Mouse (Mus musculus) myocyte (in vitro differentiated cells): ENCODE data around the gene Fam131c. TPM values are rescaled to one million over a fixed set of nuclear protein-coding genes. Genes with fewer than 3 reads are reported as not detected.

ENCODE experiments used
- H3K27me3 ChIP-seq: one replicate; pipeline ENCODE4 v1.6.1; 2011; ENCODE audit not compliant: control insufficient read depth, insufficient read depth, insufficient read length
- H3K36me3 ChIP-seq: one replicate; pipeline ENCODE4 v1.6.1; 2011; ENCODE audit not compliant: control insufficient read depth, insufficient read depth
- H3K4me2 ChIP-seq: one replicate; pipeline ENCODE4 v1.6.1; 2011; ENCODE audit warnings: low read depth, control low read depth
- H3K4me3 ChIP-seq: one replicate; pipeline ENCODE4 v1.5.1; 2011; ENCODE audit warnings: mild to moderate bottlenecking, control low read depth, moderate library complexity
- H3K79me2 ChIP-seq: one replicate; pipeline ENCODE4 v1.6.1; 2011; ENCODE audit not compliant: control insufficient read depth, insufficient read depth
- H3ac ChIP-seq: one replicate; pipeline ENCODE4 v1.6.1; 2011; ENCODE audit not compliant: control insufficient read depth, insufficient read length
- CEBPB ChIP-seq: IDR thresholded peaks from 2 replicates; pipeline ENCODE4 v1.6.1; 2011; ENCODE audit warnings: mild to moderate bottlenecking, moderate library complexity; ENCODE audit not compliant: poor library complexity, insufficient read depth, severe bottlenecking
- E2F4 ChIP-seq: IDR thresholded peaks from one replicate; pipeline ENCODE4 v1.6.1; 2011; ENCODE audit warnings: mild to moderate bottlenecking, control low read depth, moderate library complexity; ENCODE audit not compliant: insufficient read depth
- MAX ChIP-seq: IDR thresholded peaks from one replicate; pipeline ENCODE4 v1.6.1; 2011; ENCODE audit warnings: low read depth, mild to moderate bottlenecking, control low read depth
- MYOD1 ChIP-seq, 3 experiments: IDR thresholded peaks; one replicate each; pipeline ENCODE4 v1.6.1; 2011; ENCODE audit warnings: control low read depth in 2 of 3, low read depth in 2 of 3, mild to moderate bottlenecking in 2 of 3, moderate library complexity in 1 of 3; ENCODE audit not compliant: insufficient read length in 2 of 3, control insufficient read depth in 1 of 3
- MYOG ChIP-seq, 3 experiments: IDR thresholded peaks; one replicate each; pipeline ENCODE4 v1.6.1; 2011; ENCODE audit warnings: control low read depth in 2 of 3, low read depth in 2 of 3, mild to moderate bottlenecking in 2 of 3; ENCODE audit not compliant: insufficient read length in 2 of 3, control insufficient read depth in 1 of 3, insufficient read depth in 1 of 3
- POLR2A ChIP-seq: IDR thresholded peaks from one replicate; pipeline ENCODE4 v1.6.1; 2011; ENCODE audit warnings: low read depth, mild to moderate bottlenecking, control low read depth, moderate library complexity; ENCODE audit not compliant: insufficient read length
- POLR2AphosphoS2 ChIP-seq: IDR thresholded peaks from one replicate; pipeline ENCODE4 v1.6.1; 2011; ENCODE audit warnings: low read depth, control low read depth; ENCODE audit not compliant: insufficient read length
- REST ChIP-seq: IDR thresholded peaks from one replicate; pipeline ENCODE4 v1.6.1; 2011; ENCODE audit warnings: mild to moderate bottlenecking, control low read depth, moderate library complexity; ENCODE audit not compliant: insufficient read depth, insufficient read length
- SRF ChIP-seq: IDR thresholded peaks from one replicate; pipeline ENCODE4 v1.6.1; 2011; ENCODE audit warnings: low read depth; ENCODE audit not compliant: control insufficient read depth, insufficient read length
- TCF12 ChIP-seq: IDR thresholded peaks from one replicate; pipeline ENCODE4 v1.6.1; 2011; ENCODE audit warnings: mild to moderate bottlenecking, control low read depth; ENCODE audit not compliant: poor library complexity, insufficient read depth, severe bottlenecking
- TCF3 ChIP-seq: IDR thresholded peaks from one replicate; pipeline ENCODE4 v1.6.1; 2011; ENCODE audit warnings: low read depth, control low read depth; ENCODE audit not compliant: insufficient read length
- USF1 ChIP-seq: IDR thresholded peaks from one replicate; pipeline ENCODE4 v1.6.1; 2011; ENCODE audit warnings: low read depth, mild to moderate bottlenecking, control low read depth, moderate library complexity
- polyA plus RNA-seq: library from polyadenylated mRNA; unstranded; fragments of >200 nt; fragmentation: generic; extraction: Trizol; gene quantifications from one replicate; pipeline ENCODE4 v1.2.1, GENCODE M21; 2012; ENCODE audit warnings: missing spikeins

The Fam131c gene
- polyA plus RNA-seq, 1 experiment = 0.77 TPM

DNA sequence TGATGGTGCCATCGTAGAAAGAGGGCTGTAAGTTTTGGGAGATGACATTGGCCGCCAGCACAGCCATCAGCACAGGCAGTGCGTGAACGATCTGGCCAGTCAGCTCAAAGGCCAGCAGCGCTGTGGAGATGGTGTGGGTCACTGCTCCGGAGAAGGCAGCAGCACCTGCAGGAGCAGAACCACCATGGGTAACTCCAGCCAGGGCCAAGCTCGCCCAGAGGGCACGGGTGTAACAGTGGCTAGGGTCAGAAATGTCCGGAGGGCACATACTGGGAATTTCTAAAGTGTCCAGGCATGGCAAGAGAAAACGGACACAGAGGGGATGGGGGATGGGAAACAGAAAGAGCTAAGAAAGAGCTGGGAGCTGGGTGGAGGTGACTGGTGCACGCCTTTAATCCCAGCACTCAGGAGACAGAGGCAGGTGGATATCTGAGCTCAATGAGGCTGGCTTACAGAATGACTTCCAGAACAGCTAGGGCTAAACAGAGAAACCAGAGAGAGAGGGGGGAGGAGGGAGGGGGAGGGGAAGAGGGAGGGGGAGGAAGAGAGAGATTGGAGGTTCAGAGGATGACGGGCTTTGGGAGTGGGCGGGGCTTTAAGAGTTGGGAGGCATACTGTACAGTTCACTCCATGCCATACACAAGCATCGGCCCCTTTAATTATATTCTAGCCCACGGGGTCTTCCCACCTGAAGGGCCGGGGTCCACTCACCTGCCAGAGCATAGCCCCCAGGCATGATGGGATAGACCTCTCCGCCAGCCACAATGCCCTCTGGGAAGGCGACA, 21.5 kb downstream of the Fam131c start:
- Histone ChIP-seq H3K4me3 (no peak overlapping the region), H3K4me2 (no peak overlapping the region), H3K27me3 (no peaks in the 10 kb centered on the region), H3K79me2 (no peaks in the 10 kb centered on the region), H3K36me3 (no peaks in the 10 kb centered on the region), H3ac (no peak overlapping the region)
- TF ChIP-seq MYOG (IDR thresholded peaks at IDR 0.05; ENCODE audit: control insufficient read depth in 1 of 3, insufficient read depth in 1 of 3, insufficient read length in 2 of 3, low read depth in 2 of 3) = no peak
- TF ChIP-seq USF1 = no peak
- no peak for TF ChIP-seq SRF
- TF ChIP-seq POLR2A = no peak
- TF ChIP-seq TCF3 = no peak
- TF ChIP-seq REST = no peak
- TF ChIP-seq MAX = no peak
- no peak for TF ChIP-seq TCF12
- TF ChIP-seq POLR2AphosphoS2 = no peak
- TF ChIP-seq E2F4 = no peak
- no peak for TF ChIP-seq CEBPB
- no peak for TF ChIP-seq MYOD1 (IDR thresholded peaks at IDR 0.05; ENCODE audit: control insufficient read depth in 1 of 3, insufficient read length in 2 of 3, low read depth in 2 of 3)

DNA sequence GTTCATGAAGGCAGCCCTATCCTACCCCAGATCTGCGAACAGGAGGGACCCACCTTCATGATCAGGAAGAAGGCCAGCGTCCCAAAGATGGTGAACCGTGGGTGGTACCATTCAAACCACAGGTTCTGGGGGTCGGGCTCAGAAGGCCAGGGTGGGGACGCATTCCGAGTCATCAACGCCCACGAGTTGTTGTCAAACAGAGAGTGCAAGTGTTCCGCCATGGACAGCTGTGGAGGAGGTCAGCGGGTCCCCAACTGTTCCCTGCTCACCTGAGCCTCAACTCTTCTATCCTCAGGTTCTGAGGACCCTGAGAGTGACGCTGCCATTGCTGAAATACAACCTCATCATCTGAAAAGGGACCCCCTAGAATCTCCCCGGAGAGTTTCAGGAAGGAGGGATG, 23.3 kb downstream of the Fam131c start:
- Histone ChIP-seq H3K36me3 (no peaks in the 10 kb centered on the region), H3K4me2 (no peak overlapping the region), H3ac (no peak overlapping the region), H3K27me3 (no peaks in the 10 kb centered on the region), H3K79me2 (no peaks in the 10 kb centered on the region), H3K4me3 (no peak overlapping the region)
- TF ChIP-seq MYOD1 (IDR thresholded peaks at IDR 0.05; ENCODE audit: control insufficient read depth in 1 of 3, insufficient read length in 2 of 3, low read depth in 2 of 3) (peak in 1 of 3 experiments; percentile 60), REST (no peak), MYOG (IDR thresholded peaks at IDR 0.05; ENCODE audit: control insufficient read depth in 1 of 3, insufficient read depth in 1 of 3, insufficient read length in 2 of 3, low read depth in 2 of 3) (peak in 2 of 3 experiments; percentile 8 to 64), TCF12 (no peak)

DNA sequence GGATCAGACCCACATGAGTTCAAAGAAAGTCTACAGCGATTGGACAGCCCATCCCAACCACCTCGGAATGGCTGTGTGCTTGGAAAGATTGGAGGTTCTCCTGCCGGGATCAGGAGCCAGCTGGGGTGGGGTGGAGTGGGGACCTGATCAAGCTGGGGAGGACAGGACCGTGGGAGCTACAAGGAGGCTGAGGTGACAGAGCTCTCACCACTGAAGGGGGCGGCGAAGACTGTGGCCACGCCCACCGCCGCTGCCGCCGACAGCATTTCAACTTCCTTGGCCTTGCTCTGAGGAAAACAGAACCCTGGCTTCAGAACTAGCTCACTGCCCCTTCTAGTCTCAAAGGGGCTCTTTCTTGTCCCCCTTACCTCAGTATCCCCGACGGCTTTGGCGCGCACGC, 26.7 kb downstream of the Fam131c start:
- Histone ChIP-seq H3K4me2 (no peak overlapping the region), H3K79me2 (no peaks in the 10 kb centered on the region), H3K27me3 (peaks cover 8% of the 10 kb centered on the region), H3K4me3 (no peak overlapping the region), H3ac (no peak overlapping the region), H3K36me3 (no peaks in the 10 kb centered on the region)
- no peak for TF ChIP-seq E2F4
- no peak for TF ChIP-seq REST
- no peak for TF ChIP-seq POLR2A
- no peak for TF ChIP-seq USF1
- no peak for TF ChIP-seq TCF3
- TF ChIP-seq CEBPB = no peak
- no peak for TF ChIP-seq TCF12
- TF ChIP-seq MYOD1 (IDR thresholded peaks at IDR 0.05; ENCODE audit: control insufficient read depth in 1 of 3, insufficient read length in 2 of 3, low read depth in 2 of 3) = no peak
- no peak for TF ChIP-seq POLR2AphosphoS2
- no peak for TF ChIP-seq SRF
- TF ChIP-seq MAX = no peak
- TF ChIP-seq MYOG (IDR thresholded peaks at IDR 0.05; ENCODE audit: control insufficient read depth in 1 of 3, insufficient read depth in 1 of 3, insufficient read length in 2 of 3, low read depth in 2 of 3) = no peak

DNA sequence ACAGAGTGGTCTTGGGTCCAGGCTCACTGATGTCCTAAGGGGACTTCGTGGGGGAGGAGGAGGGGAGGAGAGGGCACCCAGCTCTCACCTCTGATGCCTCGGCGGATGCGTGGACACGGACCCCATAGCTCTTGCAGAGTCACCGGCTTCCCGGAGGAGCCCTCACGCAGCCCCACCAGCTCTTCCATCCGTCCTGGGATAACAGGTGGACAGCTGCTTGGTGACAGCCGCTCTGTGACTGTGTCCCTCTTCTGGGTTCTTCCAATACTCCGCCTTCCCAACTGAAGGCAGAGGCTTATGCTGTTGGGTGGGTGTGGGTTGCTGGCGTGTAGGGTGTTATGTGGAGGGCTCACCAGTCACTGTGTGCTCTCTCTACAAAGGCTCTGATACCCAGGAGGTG, 29.8 kb downstream of the Fam131c start:
- Histone ChIP-seq H3K4me2 (no peak overlapping the region), H3K79me2 (no peaks in the 10 kb centered on the region), H3K27me3 (peaks cover 8% of the 10 kb centered on the region), H3ac (no peak overlapping the region), H3K36me3 (no peaks in the 10 kb centered on the region), H3K4me3 (no peak overlapping the region)
- no peak for TF ChIP-seq POLR2A
- no peak for TF ChIP-seq REST
- TF ChIP-seq MYOD1 (IDR thresholded peaks at IDR 0.05; ENCODE audit: control insufficient read depth in 1 of 3, insufficient read length in 2 of 3, low read depth in 2 of 3) = peak in 2 of 3 experiments; percentile 40 to 61
- TF ChIP-seq CEBPB = no peak
- TF ChIP-seq MYOG (IDR thresholded peaks at IDR 0.05; ENCODE audit: control insufficient read depth in 1 of 3, insufficient read depth in 1 of 3, insufficient read length in 2 of 3, low read depth in 2 of 3) = peak in 1 of 3 experiments; percentile 66
- TF ChIP-seq POLR2AphosphoS2 = no peak
- TF ChIP-seq MAX = no peak
- no peak for TF ChIP-seq USF1
- no peak for TF ChIP-seq TCF3

DNA sequence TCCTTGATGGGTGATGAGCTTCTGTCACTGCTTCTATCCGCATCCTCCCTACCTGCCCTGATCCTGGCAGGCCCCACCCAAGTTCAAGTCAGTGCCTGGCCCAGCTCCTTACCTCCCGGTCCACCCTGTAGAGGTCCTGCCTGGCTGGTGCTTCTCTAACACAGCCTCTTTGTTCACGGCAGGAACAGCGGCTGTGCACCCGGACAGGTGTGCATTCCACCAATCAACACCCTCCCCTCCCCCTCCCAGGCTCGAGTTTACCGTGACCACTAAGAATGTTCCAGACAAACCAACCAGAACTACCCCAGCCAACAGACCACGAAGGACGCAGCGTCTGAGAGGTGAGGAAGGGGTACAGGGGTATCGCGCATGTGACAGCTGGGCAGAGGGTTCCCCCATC, 30.5 kb downstream of the Fam131c start, which contains the start of gene Clcnka:
Gene Clcnka, minus strand, starts transcription at position 180 of the 400 bp plus-strand sequence.
- TF ChIP-seq REST (no peak), MYOD1 (IDR thresholded peaks at IDR 0.05; ENCODE audit: control insufficient read depth in 1 of 3, insufficient read length in 2 of 3, low read depth in 2 of 3) (peak in 1 of 3 experiments; percentile 68), CEBPB (no peak), TCF3 (no peak), MYOG (IDR thresholded peaks at IDR 0.05; ENCODE audit: control insufficient read depth in 1 of 3, insufficient read depth in 1 of 3, insufficient read length in 2 of 3, low read depth in 2 of 3) (peak in 1 of 3 experiments; percentile 60), MAX (no peak)
- Histone ChIP-seq H3K36me3 (no peaks in the 10 kb centered on the region), H3ac (no peak within 1 kb of the TSS), H3K79me2 (no peaks in the 10 kb centered on the region), H3K4me2 (no peak within 1 kb of the TSS), H3K27me3 (peaks cover 8% of the 10 kb centered on the region), H3K4me3 (no peak within 1 kb of the TSS)
